Mouse (Mus musculus): ENCODE measurements at regions not wholly inside any gene's neighbourhood (a gene's known extent, or its start where the extent isn't known, plus 50 kb on each side); places are given as distances from the start of the nearest gene placed in this dataset.
A peak's percentile ranks its signal among the peaks of the same experiment; 100 is the strongest.
"Not testable (repeated sequence)": the region's sequence is repeated elsewhere in the genome, so short reads cannot be mapped to it uniquely, and the experiment has no call there.

DNA sequence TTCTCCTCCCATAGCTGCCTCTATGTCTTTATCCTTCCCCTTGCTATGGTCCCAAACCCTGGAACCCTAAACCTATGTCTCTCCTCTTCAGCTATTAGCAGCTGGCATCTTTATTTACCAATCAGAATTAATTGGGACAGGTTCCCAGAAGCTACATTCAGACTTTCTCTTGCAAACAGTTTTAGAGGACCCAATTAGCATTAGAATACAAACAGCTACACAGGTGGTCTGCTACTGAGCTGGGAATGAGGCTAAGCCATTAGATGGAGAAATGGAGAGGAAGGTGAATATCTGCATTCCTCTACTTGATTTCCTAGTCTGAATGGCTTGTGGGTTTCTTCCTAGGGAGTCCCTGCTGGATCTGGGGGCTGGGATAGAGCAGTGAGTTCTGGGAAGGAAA is 611.9 kb downstream of the A830018L16Rik start:
- DNase-seq, result no peak

GRCm38 (mm10) chr1:12027442-12027841 is 613.5 kb downstream of the A830018L16Rik start:
- no peak for DNase-seq

- DNase-seq, result no peak
Measured at GRCm38 (mm10) chr1:12028074-12028473, 614.2 kb downstream of the A830018L16Rik start.

GRCm38 (mm10) chr1:12051931-12052482 is 638.1 kb downstream of the A830018L16Rik start:
- DNase-seq, result no peak

GRCm38 (mm10) chr1:12055865-12056560 is 642.1 kb downstream of the A830018L16Rik start:
- DNase-seq, result no peak

GRCm38 (mm10) chr1:12065016-12065513 is 651.2 kb downstream of the A830018L16Rik start:
- no peak for DNase-seq

GRCm38 (mm10) chr1:12092564-12093504 is 678.9 kb downstream of the A830018L16Rik start:
- DNase-seq, result no peak

DNA sequence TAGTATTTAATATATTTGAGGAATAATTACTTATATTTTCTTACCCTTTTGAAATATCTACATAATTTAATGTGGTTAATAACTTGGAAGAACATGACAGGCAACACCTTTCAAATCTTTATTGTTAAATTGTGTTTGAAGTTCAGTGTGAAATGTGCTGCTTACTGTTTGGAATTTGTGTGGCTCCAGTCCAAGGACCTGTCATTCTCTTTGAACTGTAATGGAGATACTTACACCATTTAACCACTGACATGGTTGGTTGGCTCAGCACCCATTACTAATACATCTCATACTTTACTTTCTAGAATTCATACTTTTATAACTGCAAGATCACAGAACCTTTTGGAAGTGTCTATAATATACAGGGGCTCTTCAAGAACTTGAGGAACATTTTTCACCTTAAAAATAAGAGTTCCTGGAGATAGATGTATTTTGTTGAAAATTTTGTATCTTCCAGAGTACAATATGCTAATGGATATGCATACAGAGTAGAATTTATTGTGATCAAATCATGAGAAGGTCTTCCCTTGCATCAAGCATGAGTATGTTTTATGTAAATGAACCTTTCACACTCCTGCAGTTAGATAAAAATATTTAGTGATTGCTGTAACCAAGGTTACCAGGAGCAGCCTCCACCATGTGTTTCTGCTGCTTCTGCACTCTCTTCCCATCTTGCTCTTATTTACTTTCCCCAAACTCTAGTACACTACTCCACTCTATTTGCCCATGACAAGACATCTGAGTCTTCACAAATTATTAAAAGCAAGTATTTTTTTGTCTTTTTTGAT is 701.3 kb downstream of the A830018L16Rik start:
- no peak for DNase-seq

DNA sequence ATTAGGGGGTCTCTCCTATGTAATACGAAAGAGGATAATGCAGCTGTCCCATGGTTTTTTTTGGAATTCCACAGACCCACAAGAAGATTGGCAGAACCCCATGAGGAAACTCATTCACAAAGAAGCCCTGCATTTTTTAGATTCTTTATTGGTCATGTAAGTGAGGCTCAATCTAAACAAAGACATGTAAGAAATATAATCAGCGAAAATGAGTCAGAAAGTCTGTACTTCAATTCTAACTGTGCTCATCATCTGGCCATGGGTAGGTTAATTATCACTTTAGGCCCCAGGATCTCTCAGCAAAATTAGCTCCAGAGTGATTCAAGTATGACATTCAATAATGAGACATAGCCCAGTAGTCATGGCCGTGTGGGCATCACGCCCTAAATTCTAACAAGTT is 703.2 kb downstream of the A830018L16Rik start:
- DNase-seq, result no peak

- no peak for DNase-seq
Measured at GRCm38 (mm10) chr1:12120926-12121325, 707.0 kb downstream of the A830018L16Rik start.

DNA sequence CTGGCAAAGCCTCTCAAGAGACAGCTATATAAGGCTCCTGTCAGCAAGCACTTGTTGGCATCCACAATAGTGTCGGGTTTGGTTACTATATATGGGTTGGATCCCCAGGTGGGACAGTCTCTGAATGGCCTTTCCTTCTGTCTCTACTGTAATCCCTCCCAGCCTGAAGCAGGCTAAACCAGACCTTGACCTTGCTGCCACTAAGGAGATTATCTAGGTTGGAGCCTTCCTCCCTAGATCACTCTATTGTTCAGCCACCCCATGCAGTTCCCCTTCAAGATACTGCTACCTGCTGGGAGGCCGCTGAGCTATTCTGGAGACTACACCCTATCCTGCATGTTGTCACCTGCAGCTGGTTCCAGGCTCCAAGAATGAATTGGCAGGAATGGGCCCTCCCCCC is 712.7 kb downstream of the A830018L16Rik start:
- DNase-seq, result not testable (repeated sequence)

GRCm38 (mm10) chr1:12170503-12170902 is 756.6 kb downstream of the A830018L16Rik start:
- no peak for DNase-seq

GRCm38 (mm10) chr1:12189646-12190233 is 775.8 kb downstream of the A830018L16Rik start:
- no peak for DNase-seq

GRCm38 (mm10) chr1:12192588-12192987 is 778.7 kb downstream of the A830018L16Rik start:
- DNase-seq, result no peak

DNA sequence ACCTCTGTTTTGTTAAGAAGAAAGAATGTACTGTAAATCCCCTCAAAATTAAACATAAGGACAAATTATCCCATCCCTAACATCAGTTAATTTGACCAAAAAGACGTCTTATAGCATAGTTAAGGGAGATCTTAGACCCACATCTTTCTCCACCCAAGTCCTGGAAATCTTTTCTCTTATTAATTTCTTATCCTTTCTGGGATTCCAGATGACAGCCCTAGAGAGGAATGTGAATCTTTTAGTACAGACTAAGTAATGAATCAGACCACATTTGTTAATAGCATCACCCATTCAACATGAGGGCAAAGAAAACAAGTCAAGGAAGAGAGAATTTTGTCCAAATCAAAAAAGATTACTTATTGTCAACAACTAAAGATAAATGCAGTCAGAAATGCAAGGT is 817.2 kb downstream of the A830018L16Rik start:
- no peak for DNase-seq

DNA sequence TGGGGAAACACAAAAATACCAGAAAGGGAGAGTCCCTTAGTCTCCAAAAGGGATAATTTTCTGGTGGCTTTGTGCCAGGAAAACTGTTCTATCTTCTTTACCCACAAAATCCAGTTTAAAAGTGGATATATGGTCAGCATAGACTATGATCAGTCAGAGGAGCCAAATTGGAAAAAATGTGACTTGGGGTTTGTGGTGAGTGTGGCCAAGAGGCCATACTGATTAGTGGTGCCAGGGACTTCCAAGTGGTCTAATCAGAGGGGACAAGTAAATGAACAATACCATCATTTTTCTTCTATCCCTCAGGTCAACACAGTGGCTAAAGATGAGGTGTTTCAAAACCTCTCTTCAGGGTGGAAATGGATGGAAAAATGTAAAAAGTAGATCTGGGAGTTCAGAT is 828.2 kb downstream of the A830018L16Rik start:
- DNase-seq, result no peak

DNA sequence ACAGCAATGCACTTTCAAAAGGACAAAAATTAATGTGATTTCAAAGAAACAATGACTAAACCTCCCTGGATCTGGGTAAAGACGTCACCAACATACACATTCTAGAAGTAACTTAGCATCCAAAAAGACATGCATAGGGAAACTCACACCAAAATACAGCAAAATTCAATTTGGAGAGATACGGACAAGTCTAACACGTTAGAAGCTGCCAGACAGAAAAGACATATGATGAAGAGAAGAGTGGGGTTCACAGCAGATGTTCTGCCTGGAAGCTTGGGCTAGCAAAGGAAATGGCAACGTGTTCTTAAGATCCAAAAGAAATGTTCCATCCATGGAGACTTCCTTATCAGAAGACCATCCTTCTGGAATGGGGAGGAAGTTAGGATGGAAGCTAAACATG is 868.6 kb downstream of the A830018L16Rik start:
- no peak for DNase-seq

- no peak for DNase-seq
Measured at GRCm38 (mm10) chr1:12285551-12285950, 871.6 kb downstream of the A830018L16Rik start.

DNA sequence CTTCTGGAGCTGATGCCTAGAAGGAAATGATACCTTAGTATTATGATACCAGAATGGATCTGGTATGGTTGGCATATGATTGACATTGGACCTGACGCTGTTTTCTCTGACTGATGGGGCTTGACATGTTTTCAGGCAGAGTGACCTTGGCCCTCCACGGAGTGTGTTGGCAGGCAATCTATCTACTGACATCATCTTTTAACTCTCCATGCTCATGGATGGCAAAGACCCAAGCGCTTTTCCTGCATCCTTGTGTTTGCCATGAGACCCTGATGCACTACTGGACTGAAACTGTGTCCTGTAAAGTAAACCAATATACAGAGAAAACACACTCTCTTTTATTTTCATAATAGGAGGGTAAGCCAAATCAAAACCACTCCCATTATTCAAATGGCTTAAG is 872.1 kb downstream of the A830018L16Rik start:
- peak; percentile 18 for DNase-seq

DNA sequence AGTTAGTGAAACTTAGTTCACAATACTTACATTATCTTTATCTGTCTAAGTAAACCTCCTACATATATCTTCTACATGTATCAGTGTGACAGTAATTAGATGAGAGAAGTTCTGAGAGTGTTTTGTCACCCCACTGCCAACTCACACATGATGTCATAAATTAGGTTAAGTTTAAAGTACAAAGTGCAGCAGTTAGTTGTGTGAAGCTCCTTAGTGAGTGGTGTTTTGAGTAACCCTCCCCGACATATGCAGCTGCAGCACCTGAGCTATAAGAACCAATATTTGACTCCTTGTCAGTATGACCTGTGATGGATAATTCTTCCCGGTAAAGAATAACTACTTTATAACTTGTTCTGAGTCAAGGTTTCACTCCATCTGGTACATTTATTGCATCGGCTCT is 874.6 kb downstream of the A830018L16Rik start:
- DNase-seq, result no peak

DNA sequence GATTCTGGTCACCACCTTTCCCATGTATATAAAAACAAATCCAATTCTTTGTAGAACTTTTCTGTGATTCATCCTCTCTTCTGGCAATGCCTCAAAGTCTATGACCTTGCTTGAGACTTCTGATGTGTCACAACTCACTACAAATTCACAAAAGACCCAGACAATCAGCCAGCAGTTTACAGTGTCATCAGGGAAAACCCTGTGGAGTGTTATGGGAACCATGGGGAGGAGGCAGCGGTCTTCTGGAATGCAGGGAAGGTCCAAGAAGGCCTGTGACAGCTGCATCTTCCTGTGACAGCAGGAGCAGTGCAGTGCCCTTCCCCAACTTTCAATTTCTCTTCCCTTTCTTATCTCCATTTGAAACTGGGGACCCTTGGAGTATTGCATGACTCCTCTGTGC is 877.9 kb downstream of the A830018L16Rik start:
- DNase-seq, result peak; percentile 58

GRCm38 (mm10) chr1:12318029-12318428 is 904.1 kb downstream of the A830018L16Rik start:
- DNase-seq, result no peak

Measured in adrenal gland, postnatal 14 days (tissue).